Mouse (Mus musculus) hindbrain, embryonic 14.5 days (tissue): ENCODE measurements around the gene Anks1b. TPM values are rescaled to one million over a fixed set of nuclear protein-coding genes. Genes with fewer than 3 reads are reported as not detected.

Source experiments
- ATAC-seq: fragments of 200-750 bp; cut with Nextera tagmentation; 2 replicates; pipeline ENCODE4 v1.8.0; 2017; ENCODE audit warnings: moderate number of reproducible peaks, mild to moderate bottlenecking, moderate TSS enrichment, moderate library complexity; ENCODE audit not compliant: low FRiP score
- DNase-seq: peaks from one replicate; pipeline ENCODE4 v3.0.0-alpha.2; 2015; ENCODE audit warnings: low spot score
- H3K27ac ChIP-seq: fragments of 300-500 bp; sonication (generic); 2 replicates; pipeline ENCODE4 v1.5.1; 2014; ENCODE audit warnings: mild to moderate bottlenecking, moderate library complexity
- H3K27me3 ChIP-seq: fragments of 300-500 bp; sonication (generic); 2 replicates; pipeline ENCODE4 v1.6.1; 2014; ENCODE audit warnings: mild to moderate bottlenecking, low read length, mixed read lengths; ENCODE audit not compliant: control insufficient read depth, insufficient read depth
- H3K36me3 ChIP-seq: fragments of 300-500 bp; sonication (generic); replicated peaks from 2 replicates; pipeline ENCODE4 v1.6.1; 2014; ENCODE audit not compliant: control insufficient read depth, insufficient read depth
- H3K4me1 ChIP-seq: fragments of 300-500 bp; sonication (generic); replicated peaks from 2 replicates; pipeline ENCODE4 v1.6.1; 2014; ENCODE audit warnings: antibody characterized with exemption, low read length, mixed read lengths; ENCODE audit not compliant: control insufficient read depth, insufficient read depth
- H3K4me2 ChIP-seq: fragments of 300-500 bp; sonication (generic); replicated peaks from 2 replicates; pipeline ENCODE4 v1.6.1; 2014; ENCODE audit warnings: mild to moderate bottlenecking, moderate library complexity
- H3K4me3 ChIP-seq: fragments of 300-500 bp; sonication (generic); replicated peaks from 2 replicates; pipeline ENCODE4 v1.5.1; 2014; ENCODE audit warnings: mild to moderate bottlenecking, low read length
- H3K9ac ChIP-seq: fragments of 300-500 bp; sonication (generic); 2 replicates; pipeline ENCODE4 v1.6.1; 2014
- H3K9me3 ChIP-seq: fragments of 300-500 bp; sonication (generic); 2 replicates; pipeline ENCODE4 v1.6.1; 2016; ENCODE audit warnings: low read length; ENCODE audit not compliant: control insufficient read depth
- WGBS: fragments of 180-500 bp; shearing (Covaris S2); extraction: QIAGEN DNeasy Blood & Tissue Kit; methylation state at CpG from one replicate; pipeline ENCODE4 v1.1.7; 2014; 5-methylcytosine and 5-hydroxymethylcytosine counted together
- polyA plus RNA-seq: library from polyadenylated mRNA; unstranded; fragments of >200 nt; fragmentation: Nextera tagmentation; extraction: Ambion mirVana; gene quantifications from 2 replicates; pipeline ENCODE4 v1.2.1, GENCODE M21; 2014

Gene Anks1b
- polyA plus RNA-seq, 1 experiment from 2014 or later = 69.4 TPM

DNA sequence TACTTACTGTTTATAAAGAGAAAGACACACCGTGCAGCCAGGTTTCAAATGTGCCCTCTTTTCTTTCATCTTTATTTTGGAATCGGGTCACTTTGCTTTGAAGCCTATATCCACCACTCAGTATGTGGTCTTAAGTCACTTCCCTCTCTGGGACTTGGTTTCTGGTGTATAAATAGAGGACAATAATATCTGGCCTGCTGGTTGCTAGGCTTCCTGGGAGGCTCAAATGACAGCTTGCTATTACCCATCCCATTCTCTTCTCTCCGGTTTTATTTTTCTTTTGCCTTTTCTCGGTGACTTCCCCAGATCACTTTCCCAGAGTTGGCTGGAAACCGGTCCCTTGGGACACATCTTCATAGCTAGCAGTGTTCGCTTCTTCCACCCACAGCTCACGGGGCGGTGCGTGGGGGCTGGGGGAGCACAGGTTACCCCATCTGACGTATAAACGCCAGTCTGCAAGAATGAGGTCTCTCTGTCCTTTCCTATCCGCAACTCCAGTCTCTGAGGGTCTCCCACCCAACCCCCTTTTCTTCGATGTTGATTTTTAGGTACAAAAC is 815.5 kb downstream of the Anks1b start:
- no peaks in the 10 kb centered on the region for H3K36me3 ChIP-seq
- no peak overlapping the region for H3K27ac ChIP-seq
- no peaks in the 10 kb centered on the region for H3K27me3 ChIP-seq
- H3K9me3 ChIP-seq = no peaks in the 10 kb centered on the region
- no peak for ATAC-seq
- WGBS = 75% methylated on average over 13 of the region's 13 CpGs
- H3K4me2 ChIP-seq = no peak overlapping the region
- no peak for DNase-seq
- H3K4me1 ChIP-seq = no peaks in the 10 kb centered on the region
- H3K4me3 ChIP-seq = no peak overlapping the region
- no peak overlapping the region for H3K9ac ChIP-seq

DNA sequence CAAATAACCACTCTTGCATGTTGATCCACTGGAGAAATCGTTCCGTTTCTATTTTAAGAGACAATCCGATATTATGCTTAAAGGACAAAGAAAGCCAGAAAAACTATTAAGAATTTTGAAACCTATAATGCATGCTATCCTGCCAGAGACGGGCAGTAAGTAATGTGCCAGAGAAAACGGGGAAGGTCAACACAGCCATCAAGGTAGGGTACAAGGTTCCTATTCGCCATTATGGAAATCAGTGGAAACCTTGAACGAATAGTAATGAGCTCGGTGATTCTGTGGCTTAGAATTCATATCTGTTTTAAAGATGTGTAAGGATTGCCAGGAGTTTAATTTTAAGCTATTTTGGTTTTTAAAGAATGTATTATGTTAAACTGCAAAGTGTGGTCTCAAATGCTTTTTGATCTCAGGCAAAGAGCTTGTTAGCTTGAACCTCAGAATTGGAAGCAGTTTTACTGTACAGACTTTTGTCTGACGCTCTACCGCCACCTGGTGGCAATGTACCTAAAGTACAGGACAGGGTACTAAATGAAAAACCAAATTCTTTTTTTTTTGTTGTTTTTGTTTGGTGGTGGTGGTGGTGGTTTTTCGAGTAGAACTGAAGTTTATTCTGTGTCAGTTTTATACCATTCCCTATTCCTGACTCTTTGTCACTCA is 816.7 kb downstream of the Anks1b start:
- no peak overlapping the region; the same call in 1 of the 2 replicates for H3K27ac ChIP-seq
- no peak overlapping the region for H3K9ac ChIP-seq
- no peaks in the 10 kb centered on the region for H3K9me3 ChIP-seq
- no peaks in the 10 kb centered on the region for H3K4me1 ChIP-seq
- H3K36me3 ChIP-seq = no peaks in the 10 kb centered on the region
- peak; percentile 91 for DNase-seq
- no peak overlapping the region for H3K4me2 ChIP-seq
- 51% methylated on average over 11 of the region's 11 CpGs for WGBS
- ATAC-seq = no peak
- H3K27me3 ChIP-seq = no peaks in the 10 kb centered on the region
- no peak overlapping the region for H3K4me3 ChIP-seq

DNA sequence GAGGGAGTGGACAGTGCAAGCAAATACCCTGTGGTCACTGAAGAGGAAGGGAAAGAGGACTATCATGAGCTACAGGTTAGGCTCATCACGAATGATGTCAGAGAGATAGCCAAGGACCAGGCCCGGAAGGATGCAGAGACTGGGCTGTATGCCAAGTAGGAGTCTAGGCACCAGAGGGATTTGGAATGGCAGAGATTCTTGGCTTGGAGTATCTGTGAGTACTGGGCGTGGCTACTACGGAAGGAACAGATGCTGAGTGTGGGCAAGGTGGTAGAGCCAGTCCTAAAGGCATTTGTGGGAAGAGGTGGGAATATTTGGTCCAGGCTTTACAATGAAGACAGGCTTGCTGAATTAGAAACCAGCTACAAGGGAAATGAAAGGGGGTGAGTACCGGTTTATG is 823.4 kb downstream of the Anks1b start:
- Histone ChIP-seq H3K4me2 (no peak overlapping the region), H3K4me3 (no peak overlapping the region), H3K9me3 (no peaks in the 10 kb centered on the region), H3K9ac (no peak overlapping the region), H3K27me3 (no peaks in the 10 kb centered on the region), H3K4me1 (peaks cover 11% of the 10 kb centered on the region), H3K36me3 (no peaks in the 10 kb centered on the region), H3K27ac (no peak overlapping the region)
- no peak for DNase-seq
- 67% methylated on average over 5 of the region's 5 CpGs for WGBS
- peak; percentile 14; the same call in 1 of the 2 replicates for ATAC-seq

DNA sequence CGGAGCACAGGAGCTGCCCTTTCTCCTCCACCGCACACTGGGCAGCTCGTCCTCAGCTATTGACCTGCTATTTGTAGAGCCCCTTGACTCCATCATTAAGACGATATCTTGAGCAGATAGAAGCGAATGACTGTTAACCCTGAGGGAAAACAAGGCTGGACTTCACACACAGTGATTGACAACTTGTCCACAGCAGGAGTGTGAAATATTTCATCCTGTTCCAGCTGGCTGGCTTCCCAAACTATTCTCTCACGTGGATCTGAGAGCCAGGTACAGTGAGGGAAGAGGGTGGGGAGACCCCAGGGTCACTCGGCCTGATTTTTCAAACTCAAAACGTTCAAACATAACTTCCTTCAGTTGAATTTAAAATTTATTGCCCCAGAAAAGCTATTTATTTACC is 824.1 kb downstream of the Anks1b start:
- DNase-seq (no peak), ATAC-seq (no peak)
- WGBS = 42% methylated on average over 8 of the region's 8 CpGs
- H3K9ac ChIP-seq = no peak overlapping the region
- H3K27ac ChIP-seq = no peak overlapping the region
- no peak overlapping the region for H3K4me3 ChIP-seq
- H3K27me3 ChIP-seq = no peaks in the 10 kb centered on the region
- H3K4me2 ChIP-seq = no peak overlapping the region
- H3K4me1 ChIP-seq = peaks cover 11% of the 10 kb centered on the region
- no peaks in the 10 kb centered on the region for H3K9me3 ChIP-seq
- H3K36me3 ChIP-seq = no peaks in the 10 kb centered on the region

DNA sequence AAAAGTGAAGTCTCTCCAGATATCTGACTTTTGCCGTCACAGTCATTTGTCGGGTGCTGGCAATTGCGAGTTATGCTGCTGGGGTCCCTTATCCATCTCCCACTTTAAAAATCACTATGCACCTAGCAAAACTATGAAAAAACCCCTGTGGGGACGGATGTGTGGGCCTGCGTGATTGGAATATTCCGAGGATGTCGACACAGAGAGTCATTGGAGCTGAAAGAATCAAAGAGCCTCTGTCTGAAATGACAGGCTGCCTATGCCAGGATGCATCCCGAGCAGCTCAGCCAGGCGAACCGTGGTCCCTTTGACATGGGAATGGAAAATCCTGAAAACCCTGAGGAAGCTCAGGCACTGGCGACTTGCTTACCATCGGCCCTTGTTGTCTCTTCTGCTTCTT is 825.9 kb downstream of the Anks1b start:
- Histone ChIP-seq H3K27me3 (no peaks in the 10 kb centered on the region), H3K36me3 (no peaks in the 10 kb centered on the region), H3K4me1 (peaks cover 11% of the 10 kb centered on the region), H3K27ac (peak overlapping the region; percentile 73), H3K9me3 (no peaks in the 10 kb centered on the region), H3K4me2 (no peak overlapping the region; the same call in 1 of the 2 replicates), H3K9ac (no peak overlapping the region), H3K4me3 (no peak overlapping the region)
- peak; percentile 25; the same call in 1 of the 2 replicates for ATAC-seq
- WGBS = 50% methylated on average over 12 of the region's 12 CpGs
- DNase-seq = no peak

DNA sequence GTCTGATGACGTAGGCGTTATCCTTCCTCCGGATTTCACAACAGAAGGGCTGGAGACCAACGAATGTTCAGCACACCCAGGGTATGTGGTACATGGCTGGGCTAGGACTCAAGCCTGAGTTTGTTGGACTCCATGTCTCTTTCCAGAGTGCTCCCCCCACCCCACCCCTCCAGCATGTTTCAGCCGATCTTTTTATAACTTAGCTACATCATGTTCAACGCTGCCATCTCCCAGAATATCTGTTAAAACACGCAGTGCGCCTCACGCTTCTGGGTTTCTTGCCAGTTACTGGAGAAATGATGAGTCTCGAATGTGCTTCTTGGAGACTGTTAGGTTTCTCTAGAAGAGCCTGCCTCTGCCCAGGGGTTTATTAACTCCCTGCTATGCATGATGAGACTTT is 831.3 kb downstream of the Anks1b start:
- H3K27ac ChIP-seq = no peak overlapping the region
- no peak for DNase-seq
- no peak overlapping the region for H3K4me2 ChIP-seq
- no peak overlapping the region for H3K9ac ChIP-seq
- ATAC-seq = no peak
- no peaks in the 10 kb centered on the region for H3K27me3 ChIP-seq
- H3K4me1 ChIP-seq = peaks cover 6% of the 10 kb centered on the region; the same call in 1 of the 2 replicates
- H3K4me3 ChIP-seq = no peak overlapping the region
- H3K36me3 ChIP-seq = no peaks in the 10 kb centered on the region
- WGBS = 91% methylated on average over 10 of the region's 10 CpGs
- H3K9me3 ChIP-seq = no peaks in the 10 kb centered on the region

DNA sequence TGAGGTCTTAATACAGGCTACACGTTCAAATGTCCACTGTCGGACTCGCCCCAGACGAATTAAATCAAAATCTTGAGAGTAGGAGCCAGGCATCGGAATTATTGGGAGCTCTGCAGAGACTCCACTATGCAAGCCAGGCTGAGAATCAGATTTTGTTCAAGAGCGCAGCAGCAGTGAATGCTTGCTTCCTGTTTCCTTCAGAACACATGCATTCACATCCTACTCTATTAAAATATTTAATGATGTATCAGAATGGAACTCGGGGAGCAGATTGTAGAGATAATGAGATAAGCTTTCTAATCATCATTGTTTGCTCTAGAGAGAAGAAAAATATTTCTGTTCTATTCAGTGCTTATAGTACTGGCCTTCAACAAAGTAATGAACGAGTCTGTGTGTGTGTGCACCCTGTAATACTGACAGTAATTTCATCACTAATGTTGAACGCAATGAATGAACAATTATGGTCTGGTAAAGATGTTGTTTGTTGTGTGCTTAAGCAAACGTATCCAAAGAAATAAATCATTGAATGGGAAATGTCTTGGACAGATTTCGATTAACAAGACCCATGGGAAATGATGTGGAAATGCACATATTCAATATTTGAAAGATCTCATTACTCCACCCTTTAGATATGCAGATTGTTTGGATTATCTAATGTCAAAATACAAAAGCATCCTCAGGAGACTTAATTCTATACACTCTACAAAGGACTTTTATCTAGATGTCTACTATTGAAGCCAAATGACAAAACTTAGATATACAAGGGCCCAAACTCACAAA is 835.7 kb downstream of the Anks1b start:
- no peaks in the 10 kb centered on the region for H3K27me3 ChIP-seq
- ATAC-seq (peak; percentile 56; the same call in 1 of the 2 replicates), DNase-seq (peak; percentile 34)
- no peaks in the 10 kb centered on the region for H3K36me3 ChIP-seq
- H3K4me2 ChIP-seq = no peak overlapping the region
- WGBS = 23% methylated on average over 11 of the region's 11 CpGs
- H3K9ac ChIP-seq = no peak overlapping the region
- peaks cover 6% of the 10 kb centered on the region; the same call in 1 of the 2 replicates for H3K4me1 ChIP-seq
- no peak overlapping the region for H3K4me3 ChIP-seq
- no peaks in the 10 kb centered on the region for H3K9me3 ChIP-seq
- H3K27ac ChIP-seq = 0 out of 2 replicates have a peak overlapping the region, but pooled peaks have one; percentile 23

DNA sequence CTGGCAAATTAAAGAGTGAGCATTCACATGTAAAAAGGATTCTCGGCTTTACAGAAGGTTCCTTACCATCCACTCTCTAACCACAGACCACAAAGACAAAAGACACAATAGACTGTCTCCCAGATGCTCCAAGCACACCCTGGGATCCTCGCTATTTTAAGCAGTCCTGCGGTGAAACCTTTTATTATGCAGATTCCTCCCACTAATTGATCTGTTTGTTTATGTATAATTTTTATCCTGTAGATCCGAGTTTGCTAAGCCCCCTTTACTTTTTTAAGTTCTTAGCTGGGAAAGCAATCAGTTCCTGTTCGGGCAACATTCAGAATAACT is 836.3 kb downstream of the Anks1b start:
- 0 out of 2 replicates have a peak overlapping the region, but pooled peaks have one; percentile 23 for H3K27ac ChIP-seq
- ATAC-seq (peak; percentile 40; the same call in 1 of the 2 replicates), DNase-seq (no peak)
- H3K27me3 ChIP-seq = no peaks in the 10 kb centered on the region
- H3K4me2 ChIP-seq = no peak overlapping the region
- H3K4me3 ChIP-seq = no peak overlapping the region
- H3K9ac ChIP-seq = no peak overlapping the region
- 5% methylated on average over 5 of the region's 5 CpGs for WGBS
- peaks cover 6% of the 10 kb centered on the region; the same call in 1 of the 2 replicates for H3K4me1 ChIP-seq
- no peaks in the 10 kb centered on the region for H3K36me3 ChIP-seq
- 0 out of 2 replicates have a peak, but pooled peaks cover 4% of the 10 kb centered on the region for H3K9me3 ChIP-seq

DNA sequence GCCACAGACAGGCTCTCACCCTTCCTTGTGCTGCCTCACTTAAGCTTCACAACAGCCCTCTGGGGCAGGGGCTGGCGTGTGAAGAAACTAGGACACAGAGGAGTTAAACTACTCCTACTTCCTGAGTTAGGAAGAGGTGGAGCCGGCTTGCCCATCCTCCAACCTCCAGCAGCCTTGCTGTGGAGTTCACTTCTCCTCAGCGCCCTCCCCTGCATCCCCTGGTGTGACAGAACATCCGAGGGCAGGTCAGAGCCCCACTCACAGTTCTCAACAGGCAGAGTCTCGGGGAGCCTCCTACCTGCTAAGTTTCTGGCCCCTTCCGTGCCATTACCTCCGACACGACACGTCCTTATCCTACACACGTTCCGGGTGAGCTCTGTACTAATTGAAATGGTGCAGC is 844.7 kb downstream of the Anks1b start:
- DNase-seq (no peak), ATAC-seq (no peak; the same call in 1 of the 2 replicates)
- WGBS = 60% methylated on average over 11 of the region's 11 CpGs
- Histone ChIP-seq H3K9ac (no peak overlapping the region), H3K36me3 (no peaks in the 10 kb centered on the region), H3K27me3 (no peaks in the 10 kb centered on the region), H3K9me3 (0 out of 2 replicates have a peak, but pooled peaks cover 4% of the 10 kb centered on the region), H3K4me3 (no peak overlapping the region), H3K4me2 (no peak overlapping the region), H3K4me1 (no peaks in the 10 kb centered on the region), H3K27ac (no peak overlapping the region)
